Mouse (Mus musculus) ES-Bruce4 (cell line): ENCODE results near the gene Rtkn.

Source experiments
- CTCF ChIP-seq: IDR thresholded peaks from one replicate; pipeline ENCODE4 v1.8.1; 2011; ENCODE audit warnings: low read depth, low read length
- EP300 ChIP-seq: IDR thresholded peaks from 2 replicates; pipeline ENCODE4 v1.6.1; 2011; ENCODE audit warnings: low read depth, low read length; ENCODE audit not compliant: insufficient read depth
- POLR2A ChIP-seq: IDR thresholded peaks from one replicate; pipeline ENCODE4 v1.8.1; 2011; ENCODE audit warnings: low read length; ENCODE audit not compliant: insufficient read depth

DNA sequence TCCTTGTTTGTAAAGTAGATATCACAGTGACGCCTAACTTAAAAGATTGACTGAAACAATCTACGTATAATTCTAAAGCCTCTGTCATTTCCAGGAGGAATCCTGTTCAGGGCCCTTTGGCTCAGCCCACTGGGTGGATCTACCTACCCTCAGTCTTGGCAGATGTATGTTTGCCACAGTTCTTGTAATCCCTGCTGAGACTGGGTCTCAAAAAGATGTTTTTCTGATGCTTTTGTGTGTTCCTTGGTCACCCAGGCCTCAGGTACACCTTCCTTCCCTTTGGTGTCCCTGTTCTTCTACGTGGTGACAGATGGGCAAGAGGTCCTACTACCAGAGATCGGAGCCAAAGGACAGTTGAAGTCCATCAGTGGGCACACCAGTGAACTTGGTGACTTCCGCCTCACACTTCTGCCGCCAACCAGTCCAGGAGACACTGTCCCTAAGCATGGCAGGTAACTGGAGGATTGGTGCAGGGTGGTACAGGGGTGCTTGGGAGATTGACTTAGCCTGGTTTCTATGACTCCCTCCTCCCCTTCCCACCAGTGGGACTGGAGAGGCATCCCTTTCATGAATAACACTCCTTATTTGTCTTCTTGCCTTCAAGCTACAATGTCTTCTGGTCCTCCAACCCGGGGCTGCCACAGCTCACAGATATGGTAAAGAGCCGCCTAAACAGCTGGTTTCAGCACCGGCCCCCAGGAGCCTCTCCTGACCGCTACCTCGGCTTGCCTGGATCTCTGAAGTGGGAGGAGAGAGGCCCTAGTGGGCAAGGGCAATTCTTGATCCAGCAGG is 18.7 kb upstream of the Rtkn start:
- TF ChIP-seq CTCF = no peak
- TF ChIP-seq POLR2A = no peak
- no peak for TF ChIP-seq EP300
